Comparison of ENCODE assay signal across 11 mouse cellular contexts in the genomic region with DNA sequence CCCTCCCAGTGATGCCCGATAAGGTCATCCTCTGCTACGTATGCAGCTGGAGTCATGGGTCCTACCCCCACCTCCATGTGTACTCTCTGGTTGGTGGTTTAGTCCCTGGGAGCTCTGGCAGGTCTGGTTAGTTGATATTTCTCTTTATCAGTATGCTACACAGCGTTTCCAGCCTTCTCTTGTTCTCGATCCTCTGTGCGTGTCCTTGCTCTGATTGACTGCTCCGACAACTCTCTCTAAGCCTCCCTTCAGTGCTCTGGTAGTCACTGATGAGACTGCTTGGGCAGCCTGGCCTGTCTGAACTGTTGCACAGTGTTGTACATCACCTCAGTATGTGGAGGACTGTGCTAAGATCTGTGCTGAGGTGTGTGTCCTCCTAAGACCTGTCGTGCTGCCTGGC.
DNase-seq lines count a peak whose midpoint lies in the region; ATAC-seq lines count a peak whose summit lies in the region.
"Had no signal": no experiment of that assay in that cellular context is flagged by ENCODE, and none has a peak within 500 bp of the region (broad histone marks: within the 10 kb centered on the region; RNA-seq: fewer than 3 reads in every experiment).

No protein-coding gene starts in this region.

- WGBS in kidney, embryonic 16.5 days: 61% methylated on average over 7 of the region's 7 CpGs
- 68% methylated on average over 7 of the region's 7 CpGs for WGBS in hindbrain, embryonic 11.5 days
- WGBS in liver, embryonic 16.5 days (ENCODE audit: insufficient replicate concordance): 32% methylated on average over 7 of the region's 7 CpGs
- WGBS in stomach, embryonic 15.5 days: 77% methylated on average over 7 of the region's 7 CpGs

- ATAC-seq in kidney, embryonic 16.5 days (ENCODE audit: low FRiP score, low TSS enrichment): peak; percentile 24; the same call in 1 of the 2 replicates
- peak; percentile 58 for ATAC-seq in hindbrain, embryonic 11.5 days (ENCODE audit: low FRiP score)
- ATAC-seq in liver, embryonic 16.5 days (ENCODE audit: low read depth): peak; percentile 74
- peak; percentile 25; the same call in 1 of the 2 replicates for ATAC-seq in stomach, embryonic 15.5 days (ENCODE audit: insufficient read depth, low FRiP score, low read depth)
- ATAC-seq in granulocyte monocyte progenitor cell, adult 5-6 weeks (replicated peaks; ENCODE audit: poor library complexity, severe bottlenecking): no peak

- no peak overlapping the region for H3K4me3 ChIP-seq in kidney, embryonic 16.5 days (ENCODE audit: low read length)
- no peak overlapping the region for H3K4me3 ChIP-seq in hindbrain, embryonic 11.5 days (ENCODE audit: low read depth, low read length)
- H3K4me3 ChIP-seq in liver, embryonic 16.5 days (ENCODE audit: low read depth, low read length): no peak overlapping the region
- H3K4me3 ChIP-seq in stomach, embryonic 15.5 days (replicated peaks): no peak overlapping the region
- H3K4me3 ChIP-seq: embryonic facial prominence, embryonic 13.5 days; limb, embryonic 15.5 days had no signal

- H3K27me3 ChIP-seq in kidney, embryonic 16.5 days (ENCODE audit: insufficient read depth, low read length): no peaks in the 10 kb centered on the region
- H3K27me3 ChIP-seq in hindbrain, embryonic 11.5 days (ENCODE audit: control insufficient read depth, insufficient read depth, low read length): no peaks in the 10 kb centered on the region; the same call in 1 of the 2 replicates
- H3K27me3 ChIP-seq in liver, embryonic 16.5 days (ENCODE audit: control insufficient read depth, insufficient read depth, low read depth, low read length): no peaks in the 10 kb centered on the region
- H3K27me3 ChIP-seq in stomach, embryonic 15.5 days (replicated peaks): no peaks in the 10 kb centered on the region
- H3K27me3 ChIP-seq: embryonic facial prominence, embryonic 13.5 days; limb, embryonic 15.5 days had no signal

- H3K4me2 ChIP-seq in kidney, embryonic 16.5 days (replicated peaks; ENCODE audit: low read depth, low read length): no peak overlapping the region
- H3K4me2 ChIP-seq in hindbrain, embryonic 11.5 days (replicated peaks; ENCODE audit: low read depth, low read length): no peak overlapping the region
- H3K4me2 ChIP-seq in liver, embryonic 16.5 days (ENCODE audit: low read depth, low read length): no peak overlapping the region
- no peak overlapping the region for H3K4me2 ChIP-seq in stomach, embryonic 15.5 days
- H3K4me2 ChIP-seq: embryonic facial prominence, embryonic 13.5 days; limb, embryonic 15.5 days had no signal

- no peak for DNase-seq in kidney, adult 8-10 months
- DNase-seq in hindbrain, embryonic 11.5 days (ENCODE audit: low spot score): peak; percentile 33
- no peak for DNase-seq in yolk sac, embryonic 10.5 days (ENCODE audit: low spot score)
- DNase-seq in heart, adult 9 months (ENCODE audit: low spot score in 2 of 2): no peak
- DNase-seq: gastrocnemius, postnatal 25 days had no signal

- no peaks in the 10 kb centered on the region for H3K36me3 ChIP-seq in kidney, embryonic 16.5 days (ENCODE audit: insufficient read depth, low read length)
- H3K36me3 ChIP-seq in hindbrain, embryonic 11.5 days (ENCODE audit: control insufficient read depth, insufficient read depth, low read length): no peaks in the 10 kb centered on the region
- no peaks in the 10 kb centered on the region for H3K36me3 ChIP-seq in liver, embryonic 16.5 days (ENCODE audit: control insufficient read depth, insufficient read depth)
- H3K36me3 ChIP-seq in stomach, embryonic 15.5 days: no peaks in the 10 kb centered on the region
- H3K36me3 ChIP-seq: embryonic facial prominence, embryonic 13.5 days; limb, embryonic 15.5 days had no signal

- no peak overlapping the region for H3K27ac ChIP-seq in kidney, embryonic 16.5 days (ENCODE audit: low read length)
- H3K27ac ChIP-seq in hindbrain, embryonic 11.5 days (ENCODE audit: low read depth, low read length): peak overlapping the region; percentile 36
- H3K27ac ChIP-seq in liver, embryonic 16.5 days (ENCODE audit: low read length): no peak overlapping the region
- H3K27ac ChIP-seq in stomach, embryonic 15.5 days: no peak overlapping the region
- H3K27ac ChIP-seq: embryonic facial prominence, embryonic 13.5 days; limb, embryonic 15.5 days had no signal

- no peak overlapping the region for H3K9ac ChIP-seq in kidney, embryonic 16.5 days (replicated peaks; ENCODE audit: low read length)
- H3K9ac ChIP-seq in hindbrain, embryonic 11.5 days (ENCODE audit: low read depth, low read length): no peak overlapping the region
- no peak overlapping the region for H3K9ac ChIP-seq in liver, embryonic 16.5 days (ENCODE audit: low read depth, low read length)
- H3K9ac ChIP-seq in stomach, embryonic 15.5 days: no peak overlapping the region
- H3K9ac ChIP-seq: embryonic facial prominence, embryonic 13.5 days; limb, embryonic 15.5 days had no signal

- no peaks in the 10 kb centered on the region for H3K9me3 ChIP-seq in kidney, embryonic 16.5 days (ENCODE audit: low read length)
- H3K9me3 ChIP-seq in hindbrain, embryonic 11.5 days (ENCODE audit: control insufficient read depth, low read length): no peaks in the 10 kb centered on the region
- no peaks in the 10 kb centered on the region for H3K9me3 ChIP-seq in liver, embryonic 16.5 days (replicated peaks; ENCODE audit: control insufficient read depth, low read length)
- no peaks in the 10 kb centered on the region for H3K9me3 ChIP-seq in stomach, embryonic 15.5 days
- H3K9me3 ChIP-seq: embryonic facial prominence, embryonic 13.5 days; limb, embryonic 15.5 days had no signal

- H3K4me1 ChIP-seq in kidney, embryonic 16.5 days (ENCODE audit: insufficient read depth, low read length): peaks cover 9% of the 10 kb centered on the region; the same call in 1 of the 2 replicates
- H3K4me1 ChIP-seq in hindbrain, embryonic 11.5 days (replicated peaks; ENCODE audit: control insufficient read depth, insufficient read depth, low read length): peaks cover 2% of the 10 kb centered on the region; the same call in 1 of the 2 replicates
- H3K4me1 ChIP-seq in liver, embryonic 16.5 days (ENCODE audit: control insufficient read depth, low read depth, low read length): peaks cover 6% of the 10 kb centered on the region
- H3K4me1 ChIP-seq in stomach, embryonic 15.5 days: no peaks in the 10 kb centered on the region
- H3K4me1 ChIP-seq: limb, embryonic 15.5 days had no signal
